Mouse (Mus musculus): Measurements from ENCODE around the gene Sox6.

Sox6 gene

DNA sequence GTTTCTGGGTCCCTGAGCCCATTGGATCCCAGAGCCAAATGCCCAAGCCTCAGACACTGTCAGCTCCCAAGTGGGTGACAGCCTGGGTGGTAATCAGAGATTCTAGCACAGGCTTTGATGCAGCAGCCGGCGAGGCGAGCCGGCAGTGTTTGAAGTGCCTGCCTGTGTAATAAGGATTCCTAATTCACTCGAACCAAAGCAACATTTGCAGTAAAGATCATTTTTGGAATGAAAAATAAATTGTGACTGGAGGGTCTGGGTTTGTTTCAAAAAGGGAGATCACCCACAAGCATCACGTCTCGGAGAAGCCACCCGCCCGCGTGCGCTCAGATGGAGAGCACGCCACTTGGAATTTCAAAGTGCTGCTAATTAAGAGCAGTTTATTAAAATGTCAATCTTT lies 617.6 kb downstream of the Sox6 start:
- ATAC-seq (ENCODE audit: low TSS enrichment) = peak; percentile 64; the same call in 1 of the 2 replicates

Measured in frontal cortex, adult (tissue).